Mouse (Mus musculus): Measurements from ENCODE around the gene Rgs11.

Rgs11 gene

DNA sequence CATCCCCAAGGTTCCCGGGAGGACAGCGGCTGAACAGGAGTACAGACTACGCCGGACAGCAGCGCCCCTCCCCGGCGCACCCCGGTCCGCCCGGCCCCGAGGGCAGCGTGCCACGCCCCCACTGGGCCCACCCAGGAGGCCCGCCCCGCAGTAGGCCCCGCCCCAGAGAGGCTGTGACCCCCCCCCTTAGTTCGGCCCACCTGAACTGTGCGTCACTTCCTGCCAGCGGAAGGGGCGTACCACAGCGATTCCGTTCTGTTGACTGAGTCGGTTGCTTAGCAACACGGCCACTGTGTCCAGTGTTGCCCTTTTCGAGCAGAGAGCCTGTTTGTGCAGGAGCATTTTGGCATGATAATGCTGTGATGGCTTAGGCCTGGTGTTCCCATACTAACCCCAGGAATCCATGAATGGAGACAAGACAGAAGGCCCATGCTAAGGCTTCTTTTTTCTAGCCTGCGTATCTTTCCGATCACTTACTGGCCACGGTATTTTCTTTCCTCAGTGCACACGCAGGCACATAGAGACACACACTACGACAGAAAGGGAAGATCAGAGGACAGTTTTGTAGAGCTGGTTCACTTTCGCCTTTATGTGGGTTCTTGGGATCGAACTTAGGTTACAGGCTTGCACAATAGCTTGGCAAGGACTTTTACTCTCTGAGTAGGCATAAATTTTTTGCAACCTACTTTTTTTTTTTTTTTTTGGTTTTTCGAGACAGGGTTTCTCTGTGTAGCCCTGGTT is 41.5 kb downstream of the Rgs11 start, which contains the start of gene Fam234a:
Fam234a (minus strand) TSS at position 142 of the 741 bp plus-strand sequence.
- CTCF ChIA-PET, result interaction anchor here (0.6 to 2.4 kb wide), 16 partner anchors 9 to 1127 kb away, joined by 3 to 15 read pairs (median 4); partner anchors contain the start of genes Decr2 (in 1 of the 4), Luc7l (in 1 of the 4) and Stub1 (in 1 of the 4)
- POLR2A ChIA-PET, result interaction anchor here (0.6 to 6.4 kb wide), 37 partner anchors 8 to 1229 kb away, joined by 3 to 63 read pairs (median 4); partner anchors contain the start of genes Luc7l (in 3 of the 4), Axin1 (in 2 of the 4), Cramp1l (in 1 of the 4) and Rgs11 (in 1 of the 4)

DNA sequence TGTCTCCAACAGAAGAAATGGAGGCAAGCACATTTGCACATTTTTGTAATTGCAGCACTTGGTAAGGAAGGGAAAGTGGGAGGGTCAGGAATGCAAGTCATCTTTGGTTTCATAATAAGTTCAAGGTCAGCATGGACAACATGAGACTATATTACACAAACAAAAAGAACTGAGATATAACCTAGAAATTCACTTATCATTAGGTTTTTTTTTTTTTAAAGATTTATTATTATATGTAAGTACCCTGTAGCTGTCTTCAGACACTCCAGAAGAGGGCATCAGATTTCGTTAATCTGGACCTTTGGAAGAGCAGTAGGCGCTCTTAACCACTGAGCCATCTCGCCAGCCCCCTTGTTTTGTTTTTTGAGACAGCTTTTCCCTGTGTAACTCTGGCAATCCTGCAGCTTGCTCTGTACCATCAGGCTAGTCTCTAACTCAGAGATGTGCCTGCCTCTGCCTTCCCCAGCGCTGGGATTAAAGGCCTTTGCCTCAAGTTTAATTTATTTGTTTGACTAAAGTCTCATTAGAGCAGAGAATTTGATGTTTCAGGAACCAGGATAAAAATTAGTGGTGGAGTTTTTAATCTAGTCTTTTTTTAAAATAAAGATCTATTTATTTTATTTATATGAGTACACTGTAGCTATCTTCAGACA is 49.3 kb downstream of the Rgs11 start:
- CTCF ChIA-PET, result interaction anchor here (0.7 to 2.2 kb wide), 10 partner anchors 9 to 475 kb away, joined by 3 to 15 read pairs (median 4); partner anchors contain the start of gene Fam234a (in 1 of the 4)
- POLR2A ChIA-PET, result interaction anchor here (0.5 to 3.7 kb wide), 70 partner anchors 8 to 1450 kb away, joined by 3 to 63 read pairs (median 4); partner anchors contain the start of genes Fam234a (in 3 of the 4), Axin1 (in 2 of the 4), Tmem8 (in 2 of the 4) and Arhgdig (in 1 of the 4)

DNA sequence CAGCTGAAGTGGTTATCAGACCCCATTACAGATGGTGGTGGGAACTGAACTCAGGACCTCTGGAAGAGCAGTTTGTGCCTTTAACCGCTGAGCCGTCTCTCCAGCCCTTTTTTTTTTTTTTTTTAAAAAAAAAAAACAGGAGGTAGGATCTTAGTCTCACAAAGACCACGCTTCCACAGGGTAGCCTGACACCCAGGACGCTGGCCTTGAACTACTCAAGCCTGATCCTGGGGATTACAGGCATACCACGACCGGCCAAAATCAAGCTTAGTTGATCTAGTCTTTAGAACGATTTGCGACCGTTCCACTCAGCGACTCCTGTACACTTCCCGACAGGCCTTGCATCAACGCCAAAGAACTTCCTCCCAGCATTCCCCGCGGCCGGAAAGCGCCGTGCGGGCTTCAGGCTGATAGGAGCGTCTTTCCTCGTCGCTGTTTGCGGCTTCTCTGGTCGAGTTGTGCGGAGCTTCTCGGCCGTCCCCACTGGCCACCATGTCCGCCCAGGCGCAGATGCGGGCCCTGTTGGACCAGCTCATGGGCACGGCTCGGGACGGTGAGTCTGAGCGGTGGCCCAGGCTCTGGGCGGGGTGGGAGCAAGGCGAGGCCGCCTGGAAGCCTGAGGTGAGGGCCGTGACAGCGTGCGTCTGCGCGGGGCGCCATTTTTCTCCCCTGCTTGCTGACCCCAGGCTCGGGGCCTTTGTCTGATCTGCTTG is 49.9 kb downstream of the Rgs11 start, which contains the start of gene Luc7l:
Luc7l (plus strand) TSS at position 358 of the 713 bp plus-strand sequence.
- POLR2A ChIA-PET, result interaction anchor here (0.5 to 3.7 kb wide), 80 partner anchors 9 to 1451 kb away, joined by 3 to 63 read pairs (median 4); partner anchors contain the start of genes Fam234a (in 3 of the 4), Axin1 (in 2 of the 4), Tmem8 (in 2 of the 4) and Arhgdig (in 1 of the 4)
- CTCF ChIA-PET, result interaction anchor here (0.5 to 2.2 kb wide), 15 partner anchors 9 to 476 kb away, joined by 3 to 15 read pairs (median 3); partner anchors contain the start of gene Fam234a (in 1 of the 4)

DNA sequence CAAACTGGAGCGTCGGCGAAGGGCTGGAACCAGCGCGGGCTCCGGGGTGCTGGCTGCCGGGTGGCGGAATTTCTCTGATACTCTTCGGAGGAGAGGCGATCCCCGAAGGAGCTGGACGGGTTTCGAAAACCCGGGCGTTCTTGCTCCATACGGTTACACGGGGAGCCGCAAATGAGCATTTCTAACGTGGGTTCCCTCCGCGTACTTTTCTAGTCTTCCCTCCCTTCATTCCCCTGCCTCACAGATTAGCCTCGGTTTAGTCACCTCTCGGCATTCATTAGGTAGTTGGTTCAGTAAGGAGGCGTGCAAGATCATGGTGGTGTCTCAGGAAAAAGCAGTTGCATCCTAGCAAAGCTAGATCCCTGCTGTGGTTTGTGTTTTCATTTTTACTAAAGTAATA is 50.6 kb downstream of the Rgs11 start:
- ChIA-PET POLR2A (interaction anchor here (0.5 to 3.7 kb wide), 45 partner anchors 8 to 1570 kb away, joined by 3 to 63 read pairs (median 5); partner anchors contain the start of genes Fam234a (in 3 of the 4), Tmem8 (in 2 of the 4), Arhgdig (in 1 of the 4) and Axin1 (in 1 of the 4)), CTCF (interaction anchor here (0.6 to 2.2 kb wide), 8 partner anchors 9 to 776 kb away, joined by 3 to 15 read pairs (median 4); partner anchors contain the start of gene Fam234a (in 1 of the 4))

DNA sequence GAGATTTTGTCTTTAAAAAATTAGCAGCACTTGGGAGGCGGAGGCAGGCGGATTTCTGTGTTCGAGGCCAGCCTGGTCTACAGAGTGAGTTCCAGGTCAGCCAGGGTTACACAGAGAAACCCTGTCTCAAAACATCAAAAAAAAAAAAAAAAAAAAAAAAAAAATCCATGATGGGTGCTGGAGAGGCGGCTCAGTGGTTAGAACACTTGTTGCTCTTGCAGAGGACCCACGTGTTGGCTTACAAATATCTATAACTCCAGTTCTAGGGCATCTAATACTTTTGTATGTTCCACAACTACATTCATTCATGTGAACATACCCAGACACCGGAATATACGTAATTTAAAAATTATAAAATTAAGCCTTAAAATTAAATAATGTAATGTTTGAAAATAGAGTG is 52.6 kb downstream of the Rgs11 start:
- ChIA-PET POLR2A (interaction anchor here in 3 of 4 experiments (1.0 to 3.7 kb wide), 7 partner anchors 8 to 29 kb away, joined by 4 to 63 read pairs (median 55); partner anchors contain the start of gene Fam234a (in 2 of the 3)), CTCF (interaction anchor here in 1 of 4 experiments (0.6 kb wide), 1 partner anchor 13 kb away, joined by 3 read pairs; no protein-coding TSS in a partner anchor)
